Mouse (Mus musculus) intestine, embryonic 14.5 days (tissue): ENCODE measurements around the gene Cdkl2. TPM values are rescaled to one million over a fixed set of nuclear protein-coding genes. Genes with fewer than 3 reads are reported as not detected.
A peak's percentile ranks its signal among the peaks of the same experiment; 100 is the strongest.

Source experiments
- ATAC-seq: fragments of 200-750 bp; cut with Nextera tagmentation; replicated peaks from 2 replicates; pipeline ENCODE4 v1.8.0; 2017; ENCODE audit warnings: low read depth, moderate number of reproducible peaks, moderate TSS enrichment, moderate library complexity; ENCODE audit not compliant: low FRiP score, low TSS enrichment
- DNase-seq: peaks from one replicate; pipeline ENCODE4 v3.0.0-alpha.2; 2018; ENCODE audit warnings: low spot score
- H3K27ac ChIP-seq: fragments of 300-500 bp; sonication (generic); 2 replicates; pipeline ENCODE4 v1.5.1; 2014; ENCODE audit warnings: low read depth, mild to moderate bottlenecking, control low read depth
- H3K27me3 ChIP-seq: fragments of 300-500 bp; sonication (generic); replicated peaks from 2 replicates; pipeline ENCODE4 v1.6.1; 2014; ENCODE audit warnings: low read length, control low read depth; ENCODE audit not compliant: control insufficient read depth, insufficient read depth
- H3K36me3 ChIP-seq: fragments of 300-500 bp; sonication (generic); 2 replicates; pipeline ENCODE4 v1.6.1; 2014; ENCODE audit warnings: low read length, control low read depth; ENCODE audit not compliant: control insufficient read depth, insufficient read depth
- H3K4me1 ChIP-seq: fragments of 300-500 bp; sonication (generic); replicated peaks from 2 replicates; pipeline ENCODE4 v1.6.1; 2014; ENCODE audit warnings: low read length, control low read depth, mixed read lengths; ENCODE audit not compliant: control insufficient read depth, insufficient read depth
- H3K4me2 ChIP-seq: fragments of 300-500 bp; sonication (generic); 2 replicates; pipeline ENCODE4 v1.6.1; 2014; ENCODE audit warnings: low read length
- H3K4me3 ChIP-seq: fragments of 300-500 bp; sonication (generic); 2 replicates; pipeline ENCODE4 v1.5.1; 2014; ENCODE audit warnings: low read depth, low read length, control low read depth, mixed read lengths
- H3K9ac ChIP-seq: fragments of 300-500 bp; sonication (generic); 2 replicates; pipeline ENCODE4 v1.6.1; 2014; ENCODE audit warnings: mild to moderate bottlenecking, low read length
- H3K9me3 ChIP-seq: fragments of 300-500 bp; sonication (generic); 2 replicates; pipeline ENCODE4 v1.6.1; 2016; ENCODE audit warnings: low read length, control low read depth; ENCODE audit not compliant: control insufficient read depth
- WGBS: fragments of 180-500 bp; shearing (Covaris S2); extraction: QIAGEN DNeasy Blood & Tissue Kit; methylation state at CpG from one replicate; pipeline ENCODE4 v1.1.7; 2014; 5-methylcytosine and 5-hydroxymethylcytosine counted together
- polyA plus RNA-seq: library from polyadenylated mRNA; unstranded; fragments of >200 nt; fragmentation: Nextera tagmentation; extraction: Ambion mirVana; gene quantifications from 2 replicates; pipeline ENCODE4 v1.2.1, GENCODE M21; 2014

Cdkl2 gene
- polyA plus RNA-seq, 1 experiment from 2014 or later = 2.5 TPM

DNA sequence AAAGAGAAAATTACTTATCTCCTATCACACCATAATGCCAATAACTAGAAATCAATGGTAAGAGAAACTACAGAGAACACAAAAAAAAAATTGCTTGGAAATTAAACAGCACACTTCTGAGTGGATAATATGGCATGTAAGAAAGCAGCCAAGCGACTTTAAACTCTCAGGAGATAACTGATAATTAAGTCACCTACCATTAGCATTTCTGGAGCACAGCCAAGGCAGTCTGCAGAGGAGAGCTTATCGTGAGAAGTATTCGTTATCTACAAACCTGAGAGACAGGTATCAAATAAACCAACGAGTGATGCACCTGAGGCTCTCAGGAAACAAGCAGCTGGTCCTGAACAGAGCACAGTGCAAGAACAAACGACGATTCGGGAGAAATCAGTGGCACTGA lies 31.9 kb downstream of the Cdkl2 start:
- no peaks in the 10 kb centered on the region for H3K4me1 ChIP-seq
- no peaks in the 10 kb centered on the region for H3K9me3 ChIP-seq
- no peak overlapping the region for H3K27ac ChIP-seq
- no peak overlapping the region for H3K4me2 ChIP-seq
- no peaks in the 10 kb centered on the region for H3K27me3 ChIP-seq
- no peak overlapping the region for H3K4me3 ChIP-seq
- DNase-seq (no peak), ATAC-seq (no peak)
- no peaks in the 10 kb centered on the region for H3K36me3 ChIP-seq
- no peak overlapping the region for H3K9ac ChIP-seq
- 59% methylated on average over 7 of the region's 7 CpGs for WGBS

DNA sequence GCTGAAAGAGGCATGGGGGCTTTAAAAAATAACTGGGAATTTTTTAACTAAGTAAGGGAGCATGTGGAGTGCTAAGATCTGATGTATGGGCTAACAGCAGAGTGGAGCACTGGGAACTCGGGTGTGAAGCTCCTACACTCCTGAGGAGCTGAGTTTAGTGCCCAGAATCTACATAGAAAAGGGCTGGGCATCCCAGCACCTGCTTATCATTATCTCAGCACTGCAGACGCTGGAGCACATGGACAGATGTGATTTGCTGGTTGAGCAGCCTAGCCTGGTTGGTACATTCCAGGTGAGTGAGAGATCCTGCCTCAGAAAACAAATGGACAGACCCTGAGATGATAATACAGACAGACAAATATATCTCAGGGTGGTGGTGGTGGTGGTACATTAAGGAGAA lies 33.9 kb downstream of the Cdkl2 start:
- ATAC-seq (no peak), DNase-seq (no peak)
- H3K27ac ChIP-seq = no peak overlapping the region
- no peak overlapping the region for H3K4me3 ChIP-seq
- H3K4me2 ChIP-seq = no peak overlapping the region
- 43% methylated on average over 2 of the region's 2 CpGs for WGBS
- H3K36me3 ChIP-seq = no peaks in the 10 kb centered on the region
- H3K9ac ChIP-seq = no peak overlapping the region
- no peaks in the 10 kb centered on the region for H3K27me3 ChIP-seq
- H3K4me1 ChIP-seq = no peaks in the 10 kb centered on the region
- no peaks in the 10 kb centered on the region for H3K9me3 ChIP-seq

GRCm38 (mm10) chr5:92003011-92003410 lies 40.7 kb downstream of the Cdkl2 start:
- DNase-seq (peak; percentile 53), ATAC-seq (no peak)
- no peak overlapping the region for H3K9ac ChIP-seq
- H3K27me3 ChIP-seq = no peaks in the 10 kb centered on the region
- no peak overlapping the region for H3K4me3 ChIP-seq
- H3K9me3 ChIP-seq = no peaks in the 10 kb centered on the region
- no peaks in the 10 kb centered on the region for H3K36me3 ChIP-seq
- no peak overlapping the region for H3K4me2 ChIP-seq
- H3K27ac ChIP-seq = no peak overlapping the region
- WGBS = 65% methylated on average over 2 of the region's 2 CpGs
- no peaks in the 10 kb centered on the region for H3K4me1 ChIP-seq

DNA sequence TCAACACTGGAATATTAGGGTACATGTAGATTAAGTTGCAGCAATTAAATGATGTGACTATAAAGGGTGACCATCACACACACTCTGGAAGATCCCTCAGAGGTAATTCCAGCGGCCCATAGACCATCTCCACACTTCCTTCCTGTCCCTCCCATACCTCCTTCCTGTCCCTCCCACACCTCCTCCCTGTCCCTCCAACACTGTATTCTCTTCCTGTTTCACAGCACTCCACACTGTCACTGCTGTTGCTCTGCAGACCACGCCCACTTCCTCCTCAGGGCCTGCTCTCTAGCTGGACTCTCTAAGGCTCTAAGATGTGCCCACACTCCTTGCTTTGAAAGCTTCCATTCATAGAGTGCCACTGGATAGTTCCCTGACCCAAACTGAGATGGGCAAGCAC lies 42.9 kb downstream of the Cdkl2 start:
- Histone ChIP-seq H3K4me1 (no peaks in the 10 kb centered on the region), H3K4me2 (no peak overlapping the region), H3K27ac (no peak overlapping the region), H3K27me3 (no peaks in the 10 kb centered on the region), H3K9me3 (no peaks in the 10 kb centered on the region), H3K36me3 (no peaks in the 10 kb centered on the region), H3K9ac (no peak overlapping the region), H3K4me3 (no peak overlapping the region)
- 69% methylated on average over 2 of the region's 2 CpGs for WGBS
- ATAC-seq (no peak), DNase-seq (no peak)

GRCm38 (mm10) chr5:91994546-91994945 lies 49.1 kb downstream of the Cdkl2 start:
- Histone ChIP-seq H3K4me2 (no peak overlapping the region), H3K4me3 (no peak overlapping the region), H3K9me3 (no peaks in the 10 kb centered on the region), H3K4me1 (no peaks in the 10 kb centered on the region), H3K36me3 (no peaks in the 10 kb centered on the region), H3K27me3 (no peaks in the 10 kb centered on the region), H3K27ac (no peak overlapping the region), H3K9ac (no peak overlapping the region)
- DNase-seq (no peak), ATAC-seq (no peak)
- 65% methylated on average over 13 of the region's 13 CpGs for WGBS

- no peak overlapping the region for H3K27ac ChIP-seq
- no peak for DNase-seq
- no peaks in the 10 kb centered on the region for H3K27me3 ChIP-seq
- H3K9ac ChIP-seq = no peak overlapping the region
- no peaks in the 10 kb centered on the region for H3K4me1 ChIP-seq
- H3K4me3 ChIP-seq = no peak overlapping the region
- 95% methylated on average over 2 of the region's 2 CpGs for WGBS
- no peaks in the 10 kb centered on the region for H3K36me3 ChIP-seq
- ATAC-seq = no peak
- H3K9me3 ChIP-seq = no peaks in the 10 kb centered on the region
- H3K4me2 ChIP-seq = no peak overlapping the region
These were observed 50.6 kb downstream of the Cdkl2 start for GRCm38 (mm10) chr5:91993061-91993460.

GRCm38 (mm10) chr5:91991191-91991937 lies 52.3 kb downstream of the Cdkl2 start:
- DNase-seq = no peak
- WGBS = 75% methylated on average over 6 of the region's 6 CpGs

DNA sequence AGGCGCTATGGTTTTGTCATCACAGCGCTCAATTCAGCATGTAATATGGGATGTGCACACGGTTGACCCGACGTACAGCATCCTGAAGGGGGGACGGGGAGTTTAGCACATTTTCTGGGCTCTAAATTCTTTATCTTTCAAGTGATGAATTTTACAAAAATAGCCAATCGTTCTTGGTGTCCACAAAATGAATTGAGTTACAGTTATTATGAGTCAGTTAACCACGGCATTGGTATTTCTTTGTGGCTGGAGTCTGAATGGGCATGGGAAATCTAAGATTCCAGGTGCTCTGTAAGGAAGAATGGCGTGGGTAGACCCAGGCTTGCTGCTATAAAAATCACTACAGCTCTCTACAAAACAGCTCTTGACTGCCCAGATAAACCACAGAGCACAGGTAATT lies 54.4 kb downstream of the Cdkl2 start:
- no peak overlapping the region for H3K9ac ChIP-seq
- no peaks in the 10 kb centered on the region for H3K9me3 ChIP-seq
- DNase-seq (no peak), ATAC-seq (no peak)
- no peak overlapping the region for H3K4me2 ChIP-seq
- H3K27ac ChIP-seq = no peak overlapping the region
- H3K4me3 ChIP-seq = no peak overlapping the region
- H3K27me3 ChIP-seq = no peaks in the 10 kb centered on the region
- no peaks in the 10 kb centered on the region for H3K4me1 ChIP-seq
- no peaks in the 10 kb centered on the region for H3K36me3 ChIP-seq
- 85% methylated on average over 9 of the region's 9 CpGs for WGBS

More at GRCm38 (mm10) chr5:91991191-91991937, 52.3 kb downstream of the Cdkl2 start:
- Histone ChIP-seq H3K9ac (no peak overlapping the region), H3K27me3 (no peaks in the 10 kb centered on the region), H3K27ac (no peak overlapping the region), H3K4me1 (no peaks in the 10 kb centered on the region), H3K9me3 (no peaks in the 10 kb centered on the region), H3K36me3 (no peaks in the 10 kb centered on the region), H3K4me2 (no peak overlapping the region), H3K4me3 (no peak overlapping the region)
- ATAC-seq = no peak

DNA sequence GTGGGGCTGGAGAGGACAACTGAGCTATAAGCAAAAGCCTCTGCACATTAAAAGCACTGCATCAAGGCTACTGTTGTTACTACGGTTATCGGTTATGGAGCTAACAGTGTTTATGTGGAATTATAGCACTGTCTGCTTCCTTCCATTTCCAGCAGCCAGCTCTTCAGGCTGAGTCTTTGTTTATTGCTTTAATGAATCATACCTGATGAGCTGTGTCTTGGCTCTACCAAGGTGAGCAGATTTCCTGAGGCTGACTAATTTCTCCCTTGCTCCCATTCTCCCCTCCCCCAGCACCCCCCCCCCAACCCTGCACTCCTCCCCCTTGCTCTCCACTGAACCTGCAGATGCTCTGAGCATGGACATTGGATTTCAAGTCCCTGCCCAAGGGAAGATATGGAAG lies 55.9 kb downstream of the Cdkl2 start:
- Histone ChIP-seq H3K9ac (no peak overlapping the region), H3K27me3 (no peaks in the 10 kb centered on the region), H3K27ac (no peak overlapping the region), H3K9me3 (no peaks in the 10 kb centered on the region), H3K4me3 (no peak overlapping the region), H3K4me2 (no peak overlapping the region), H3K4me1 (no peaks in the 10 kb centered on the region), H3K36me3 (no peaks in the 10 kb centered on the region)
- DNase-seq = no peak
- ATAC-seq = no peak
- WGBS = 67% methylated on average over 2 of the region's 2 CpGs
